Mouse (Mus musculus) thymus, adult 2 months (tissue): ENCODE data around the gene Otop1. TPM values are rescaled to one million over a fixed set of nuclear protein-coding genes. Genes with fewer than 3 reads are reported as not detected.
A peak's percentile ranks its signal among the peaks of the same experiment; 100 is the strongest.

Experiments used
- DNase-seq: peaks from one replicate; pipeline ENCODE4 v3.0.0; 2021
- H3K27ac ChIP-seq: fragments of 200-500 bp; 2 replicates; pipeline ENCODE4 v1.5.1; 2012; ENCODE audit warnings: low read length, control low read depth; ENCODE audit not compliant: control insufficient read depth, insufficient read depth
- H3K27me3 ChIP-seq: fragments of 200-500 bp; 2 replicates; pipeline ENCODE4 v1.6.1; 2012; ENCODE audit warnings: mild to moderate bottlenecking, low read length, moderate library complexity, mixed read lengths; ENCODE audit not compliant: control insufficient read depth, insufficient read depth
- H3K36me3 ChIP-seq: fragments of 200-500 bp; 2 replicates; pipeline ENCODE4 v1.6.1; 2012; ENCODE audit warnings: mild to moderate bottlenecking, low read length, moderate library complexity; ENCODE audit not compliant: control insufficient read depth, insufficient read depth
- H3K4me1 ChIP-seq: fragments of 200-500 bp; replicated peaks from 2 replicates; pipeline ENCODE4 v1.6.1; 2012; ENCODE audit warnings: low read length; ENCODE audit not compliant: control insufficient read depth, insufficient read depth
- H3K4me3 ChIP-seq: fragments of 200-500 bp; 2 replicates; pipeline ENCODE4 v1.5.1; 2012; ENCODE audit warnings: mild to moderate bottlenecking, low read length, control low read depth, moderate library complexity; ENCODE audit not compliant: control insufficient read depth, insufficient read depth
- CTCF ChIP-seq: fragments of 200-500 bp; IDR thresholded peaks from 2 replicates; pipeline ENCODE4 v1.5.1; 2012; ENCODE audit warnings: mild to moderate bottlenecking, control low read depth, low read length, moderate library complexity, borderline replicate concordance; ENCODE audit not compliant: control insufficient read depth, poor library complexity, insufficient read depth; ENCODE audit errors: extremely low read depth
- POLR2A ChIP-seq: fragments of 200-500 bp; IDR thresholded peaks from 2 replicates; pipeline ENCODE4 v1.6.1; 2012; ENCODE audit warnings: mild to moderate bottlenecking, low read length, control low read depth, moderate library complexity; ENCODE audit not compliant: control insufficient read depth, poor library complexity, insufficient read depth; ENCODE audit errors: extremely low read depth
- WGBS: fragments of 180-500 bp; shearing (Covaris S2); methylation state at CpG from one replicate; pipeline ENCODE4 v1.1.7; 2018; 5-methylcytosine and 5-hydroxymethylcytosine counted together
- polyA plus RNA-seq: library from polyadenylated mRNA; depleted of rRNA; stranded (reverse); fragments of >200 nt; gene quantifications from 2 replicates; pipeline ENCODE4 v1.2.3, GENCODE M21; 2012

Gene Otop1
- polyA plus RNA-seq, 1 experiment, result 2.2 TPM

DNA sequence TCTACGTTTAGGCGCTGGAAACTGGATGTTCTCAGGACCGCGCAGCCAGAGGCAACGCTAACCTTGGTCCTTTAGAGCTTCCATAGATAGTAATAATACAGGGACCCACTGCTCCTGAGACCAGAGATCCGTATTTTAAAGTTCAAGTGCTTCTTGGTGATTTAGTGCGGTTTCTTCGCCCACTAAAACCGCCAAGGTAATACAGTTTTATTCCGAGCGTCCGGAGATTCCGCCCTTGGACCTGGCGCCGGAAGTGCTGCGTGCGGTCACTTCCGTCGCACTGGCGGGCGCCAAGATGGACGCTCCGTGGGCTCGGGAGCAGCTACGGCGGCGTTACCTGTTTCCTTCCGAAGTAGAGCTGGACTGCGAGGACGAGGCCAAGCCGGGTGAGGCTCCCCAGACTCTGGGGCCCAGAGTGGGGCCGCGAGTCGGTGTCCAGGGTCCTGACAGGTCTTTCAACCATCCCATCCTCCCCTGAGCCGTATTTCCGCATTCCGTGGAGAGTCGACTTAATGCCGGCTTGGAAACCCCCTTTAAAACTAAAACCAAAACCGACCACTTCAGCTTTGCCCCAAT, 15.6 kb upstream of the Otop1 start, which contains the start of gene Tmem128:
TSS of gene Tmem128 (plus strand) at position 79 of the 576 bp plus-strand sequence.
- TF ChIP-seq POLR2A, result peak; percentile 74
- no peak for TF ChIP-seq CTCF
- peak; percentile 48 for DNase-seq
- WGBS, result under 1% methylated on average over 40 of the region's 40 CpGs
- Histone ChIP-seq H3K27ac (peak within 1 kb of the TSS; percentile 49), H3K4me3 (peak within 1 kb of the TSS; percentile 94), H3K27me3 (no peaks in the 10 kb centered on the region), H3K36me3 (peaks cover 24% of the 10 kb centered on the region), H3K4me1 (peaks cover 6% of the 10 kb centered on the region; the same call in 1 of the 2 replicates)

DNA sequence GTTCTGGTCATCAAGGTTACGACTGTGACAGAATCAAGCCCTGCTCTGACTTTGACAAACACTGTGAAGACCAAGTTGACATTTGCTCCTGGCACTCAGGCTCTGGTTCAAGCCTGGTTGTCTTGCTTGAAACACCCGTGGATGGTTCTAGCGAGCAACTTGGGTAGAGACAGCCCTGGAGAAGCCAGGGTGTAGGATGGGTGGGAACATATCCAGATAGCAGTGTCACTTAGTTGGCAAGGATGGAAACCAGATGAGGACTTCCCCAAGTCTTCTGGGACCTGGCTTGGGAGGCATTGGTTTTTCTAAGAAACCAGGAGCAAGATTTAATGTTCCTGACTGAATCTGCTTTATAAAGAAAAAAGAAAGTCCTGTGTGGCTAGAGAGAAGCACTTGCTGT, 4.8 kb upstream of the Otop1 start:
- TF ChIP-seq CTCF, result no peak
- no peak for TF ChIP-seq POLR2A
- Histone ChIP-seq H3K27ac (no peak overlapping the region), H3K27me3 (no peaks in the 10 kb centered on the region; the same call in 1 of the 2 replicates), H3K4me1 (no peaks in the 10 kb centered on the region), H3K4me3 (no peak overlapping the region), H3K36me3 (peaks cover 10% of the 10 kb centered on the region; the same call in 1 of the 2 replicates)
- WGBS, result 96% methylated on average over 3 of the region's 3 CpGs
- no peak for DNase-seq

DNA sequence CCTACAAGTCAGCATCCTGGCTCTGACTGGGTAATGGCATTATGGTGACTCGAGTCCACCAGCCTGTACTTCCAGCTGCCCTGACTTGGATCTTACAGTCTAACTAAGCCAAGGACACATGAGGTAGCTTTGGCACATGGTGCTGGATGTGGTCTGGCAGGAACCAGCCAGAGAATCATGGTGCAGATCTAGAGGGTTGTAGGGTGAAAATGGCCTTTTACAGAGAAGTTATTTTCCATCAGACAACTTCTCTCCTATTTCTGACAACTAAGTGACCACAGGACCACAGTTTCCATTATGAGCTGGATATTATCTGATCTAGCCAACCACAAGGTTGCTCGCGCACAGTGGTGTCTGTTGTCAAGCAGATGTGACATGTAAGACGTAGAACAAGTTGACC, 1.9 kb upstream of the Otop1 start:
- H3K4me1 ChIP-seq, result no peaks in the 10 kb centered on the region
- WGBS, result 46% methylated on average over 4 of the region's 4 CpGs
- H3K36me3 ChIP-seq, result no peaks in the 10 kb centered on the region; the same call in 1 of the 2 replicates
- H3K4me3 ChIP-seq, result no peak overlapping the region
- H3K27me3 ChIP-seq, result peaks cover 13% of the 10 kb centered on the region; the same call in 1 of the 2 replicates
- TF ChIP-seq CTCF, result no peak
- TF ChIP-seq POLR2A, result no peak
- no peak for DNase-seq
- H3K27ac ChIP-seq, result no peak overlapping the region

DNA sequence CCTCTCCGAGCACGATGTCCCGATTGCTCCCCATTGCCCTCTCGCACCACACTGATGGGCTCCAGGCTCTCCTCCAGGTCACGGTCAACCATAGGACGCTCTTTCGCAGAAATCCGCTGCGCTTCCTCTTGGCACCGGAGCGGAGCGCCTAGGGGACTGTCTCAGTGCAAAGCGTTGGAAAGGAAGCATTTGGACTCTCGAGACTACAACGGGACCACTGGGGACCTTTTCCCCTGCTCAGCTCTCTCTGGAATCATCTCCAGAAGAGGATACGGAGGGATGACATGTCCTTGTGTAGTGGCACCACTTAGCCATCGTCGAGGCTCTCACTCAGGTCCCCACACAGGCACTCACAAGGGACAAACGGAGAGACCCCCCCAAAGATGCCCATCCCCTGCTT, 679 bp downstream of the Otop1 start:
- Histone ChIP-seq H3K4me1 (no peaks in the 10 kb centered on the region), H3K36me3 (no peaks in the 10 kb centered on the region; the same call in 1 of the 2 replicates), H3K27ac (no peak overlapping the region), H3K4me3 (no peak overlapping the region), H3K27me3 (peaks cover 13% of the 10 kb centered on the region; the same call in 1 of the 2 replicates)
- TF ChIP-seq CTCF, result no peak
- no peak for TF ChIP-seq POLR2A
- 6% methylated on average over 19 of the region's 19 CpGs for WGBS
- DNase-seq, result no peak

DNA sequence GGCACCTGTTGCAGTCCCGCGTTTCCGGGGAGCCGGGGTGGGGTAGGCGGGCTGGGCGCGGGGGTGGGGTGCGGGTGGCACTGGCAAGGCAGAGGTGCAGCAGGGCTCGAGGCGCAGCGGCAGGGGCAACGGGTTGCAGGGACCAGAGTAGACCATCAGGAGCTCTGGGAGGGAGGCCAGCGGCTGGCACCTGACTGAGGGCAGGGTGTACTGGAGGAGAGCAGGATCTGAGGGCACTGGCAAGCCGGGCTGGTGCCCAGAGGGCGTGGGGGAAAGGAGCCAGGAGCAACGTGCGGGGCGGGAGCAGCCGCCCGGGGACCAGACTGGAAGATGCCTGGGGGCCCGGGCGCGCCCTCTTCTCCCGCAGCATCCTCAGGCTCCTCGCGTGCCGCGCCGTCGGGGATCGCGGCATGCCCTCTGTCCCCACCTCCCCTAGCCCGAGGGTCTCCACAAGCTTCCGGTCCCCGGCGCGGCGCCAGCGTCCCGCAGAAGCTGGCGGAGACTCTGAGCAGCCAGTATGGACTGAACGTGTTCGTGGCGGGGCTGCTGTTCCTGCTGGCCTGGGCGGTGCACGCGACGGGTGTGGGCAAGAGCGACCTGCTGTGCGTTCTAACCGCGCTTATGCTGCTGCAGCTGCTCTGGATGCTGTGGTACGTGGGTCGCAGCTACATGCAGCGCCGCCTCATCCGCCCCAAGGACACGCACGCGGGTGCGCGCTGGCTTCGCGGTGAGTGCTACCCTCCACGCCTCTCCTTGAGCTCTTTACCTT, 1.5 kb downstream of the Otop1 start:
- Histone ChIP-seq H3K27me3 (peaks cover 13% of the 10 kb centered on the region; the same call in 1 of the 2 replicates), H3K4me1 (no peaks in the 10 kb centered on the region), H3K36me3 (no peaks in the 10 kb centered on the region), H3K27ac (no peak overlapping the region), H3K4me3 (no peak overlapping the region)
- no peak for DNase-seq
- 5% methylated on average over 65 of the region's 65 CpGs for whole genome bisulfite sequencing
- TF ChIP-seq POLR2A (no peak), CTCF (no peak)

DNA sequence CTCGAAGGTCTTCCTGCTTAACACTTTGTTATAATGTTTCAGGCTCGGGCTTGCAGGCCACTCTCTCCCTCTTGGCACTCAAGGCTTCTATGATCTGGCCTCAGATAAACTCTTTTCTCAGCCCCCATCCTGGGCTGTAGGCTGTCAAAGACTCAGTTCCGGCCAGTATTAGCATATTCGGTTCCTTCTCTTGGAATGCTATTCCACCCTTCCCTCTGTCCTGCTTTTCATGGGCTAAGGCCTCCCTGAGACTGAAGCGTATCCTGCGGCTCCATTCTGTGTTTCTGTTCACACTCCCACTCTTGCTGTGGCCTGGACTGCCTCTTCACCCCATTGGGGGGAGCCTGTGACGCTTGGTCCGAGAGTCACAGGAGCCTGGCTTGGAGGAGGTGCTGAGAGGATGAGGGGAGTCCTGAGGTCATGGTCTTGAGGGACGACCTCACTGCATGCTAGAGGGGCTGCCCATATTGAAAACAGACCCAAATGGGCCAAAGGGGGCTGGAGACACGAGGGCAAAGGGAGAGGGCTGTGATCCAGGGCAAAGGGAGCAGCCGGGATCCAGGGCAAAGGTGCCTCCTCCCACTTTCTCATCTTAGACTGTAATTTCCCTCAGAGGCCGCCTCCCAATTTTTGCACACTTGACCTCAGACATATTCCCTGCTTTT, 2.3 kb downstream of the Otop1 start:
- no peaks in the 10 kb centered on the region for H3K36me3 ChIP-seq
- peaks cover 13% of the 10 kb centered on the region; the same call in 1 of the 2 replicates for H3K27me3 ChIP-seq
- H3K4me1 ChIP-seq, result no peaks in the 10 kb centered on the region
- H3K4me3 ChIP-seq, result no peak overlapping the region
- 32% methylated on average over 12 of the region's 12 CpGs for WGBS
- TF ChIP-seq POLR2A, result no peak
- TF ChIP-seq CTCF, result no peak
- no peak overlapping the region for H3K27ac ChIP-seq
- DNase-seq, result no peak
